8 mouse cellular contexts compared by ENCODE assay signal in the genomic region with DNA sequence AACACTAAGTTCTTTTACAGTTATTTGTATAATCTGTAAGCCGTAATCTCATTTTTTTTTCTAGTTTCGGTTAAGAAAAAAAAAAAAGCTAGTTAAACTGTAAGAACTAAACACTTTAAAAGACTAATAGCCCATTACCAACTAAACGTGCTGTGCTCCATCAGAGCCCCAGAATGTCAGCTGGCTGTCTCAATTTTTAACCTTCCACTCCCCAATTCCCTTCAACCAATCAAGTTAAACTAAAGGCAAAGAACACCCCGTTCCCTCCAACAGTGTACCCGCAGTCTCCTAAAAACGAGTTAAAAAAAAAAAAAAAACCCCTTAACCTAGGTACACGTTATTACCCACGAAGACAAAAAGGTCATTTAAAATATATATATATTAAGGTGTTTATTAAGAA.
DNase-seq lines count a peak whose midpoint lies in the region; ATAC-seq and TF ChIP-seq lines count a peak whose summit lies in the region.

No protein-coding gene starts in this region.

- H3K79me2 ChIP-seq in myocyte (ENCODE audit: control insufficient read depth, insufficient read depth), result peaks cover 33% of the 10 kb centered on the region

- H3K9me3 ChIP-seq in embryonic facial prominence, embryonic 12.5 days, result no peaks in the 10 kb centered on the region
- no peaks in the 10 kb centered on the region for H3K9me3 ChIP-seq in intestine, embryonic 14.5 days (ENCODE audit: control insufficient read depth, low read length)

- H3K4me1 ChIP-seq in embryonic facial prominence, embryonic 12.5 days, result peaks cover 12% of the 10 kb centered on the region; the same call in 1 of the 2 replicates
- peaks cover 23% of the 10 kb centered on the region for H3K4me1 ChIP-seq in intestine, embryonic 14.5 days (replicated peaks; ENCODE audit: control insufficient read depth, insufficient read depth, low read length)

- DNase-seq in layer of hippocampus, adult 2 months (ENCODE audit: low spot score in 2 of 2), result no peak
- DNase-seq in layer of hippocampus, adult 9-11 months, result no peak
- no peak for DNase-seq in intestine, embryonic 14.5 days (ENCODE audit: low spot score)
- DNase-seq in frontal cortex, postnatal 14 days (ENCODE audit: low spot score in 2 of 2), result no peak
- no peak for DNase-seq in urinary bladder, postnatal 14 days (ENCODE audit: low spot score)

- H3K4me2 ChIP-seq in embryonic facial prominence, embryonic 12.5 days (replicated peaks), result peak overlapping the region; percentile 52
- peak overlapping the region; percentile 61 for H3K4me2 ChIP-seq in intestine, embryonic 14.5 days (ENCODE audit: low read length)
- H3K4me2 ChIP-seq in myocyte (ENCODE audit: low read depth), result peak overlapping the region; percentile 75

- H3K4me3 ChIP-seq in layer of hippocampus, adult 2 months, result peak overlapping the region; percentile 87
- H3K4me3 ChIP-seq in embryonic facial prominence, embryonic 12.5 days, result peak overlapping the region; percentile 86
- peak overlapping the region; percentile 90 for H3K4me3 ChIP-seq in intestine, embryonic 14.5 days (ENCODE audit: low read depth, low read length)
- peak overlapping the region; percentile 69 for H3K4me3 ChIP-seq in myocyte

- peak overlapping the region; percentile 96 for H3K27ac ChIP-seq in layer of hippocampus, adult 2 months
- H3K27ac ChIP-seq in embryonic facial prominence, embryonic 12.5 days, result no peak overlapping the region
- H3K27ac ChIP-seq in intestine, embryonic 14.5 days (ENCODE audit: low read depth), result peak overlapping the region; percentile 100

- peak overlapping the region; percentile 100; the same call in 1 of the 2 replicates for H3K9ac ChIP-seq in embryonic facial prominence, embryonic 12.5 days
- peak overlapping the region; percentile 98 for H3K9ac ChIP-seq in intestine, embryonic 14.5 days (ENCODE audit: low read length)

- no peak for TF ChIP-seq CTCF in layer of hippocampus, adult 2 months (conservative IDR thresholded peaks at IDR 0.05)

- WGBS in embryonic facial prominence, embryonic 12.5 days, result 6% methylated on average over 8 of the region's 8 CpGs
- 7% methylated on average over 8 of the region's 8 CpGs for WGBS in intestine, embryonic 14.5 days

- H3K27me3 ChIP-seq in embryonic facial prominence, embryonic 12.5 days, result no peaks in the 10 kb centered on the region
- H3K27me3 ChIP-seq in intestine, embryonic 14.5 days (replicated peaks; ENCODE audit: control insufficient read depth, insufficient read depth, low read length), result no peaks in the 10 kb centered on the region
- no peaks in the 10 kb centered on the region for H3K27me3 ChIP-seq in myocyte (ENCODE audit: control insufficient read depth, insufficient read depth, insufficient read length)

- no peak for TF ChIP-seq POLR2A in myocyte (IDR thresholded peaks at IDR 0.05; ENCODE audit: insufficient read length, low read depth)

- no peaks in the 10 kb centered on the region for H3K36me3 ChIP-seq in embryonic facial prominence, embryonic 12.5 days
- H3K36me3 ChIP-seq in intestine, embryonic 14.5 days (ENCODE audit: control insufficient read depth, insufficient read depth, low read length), result no peaks in the 10 kb centered on the region
- no peaks in the 10 kb centered on the region for H3K36me3 ChIP-seq in myocyte (ENCODE audit: control insufficient read depth, insufficient read depth)

- no peak for ATAC-seq in embryonic facial prominence, embryonic 12.5 days (ENCODE audit: insufficient number of reproducible peaks, insufficient read depth, low FRiP score, low TSS enrichment)
- no peak for ATAC-seq in intestine, embryonic 14.5 days (replicated peaks; ENCODE audit: low FRiP score, low TSS enrichment, low read depth)
- ATAC-seq in granulocyte monocyte progenitor cell, adult 5-6 weeks (replicated peaks; ENCODE audit: poor library complexity, severe bottlenecking), result no peak

- no peak overlapping the region for H3ac ChIP-seq in myocyte (ENCODE audit: control insufficient read depth, insufficient read length)

TF ChIP-seq in myocyte, 11 proteins besides CTCF, POLR2A, EP300 and RAD21:
- TF ChIP-seq TCF12 (IDR thresholded peaks at IDR 0.05; ENCODE audit: insufficient read depth, poor library complexity, severe bottlenecking), result no peak
- no peak for TF ChIP-seq REST (IDR thresholded peaks at IDR 0.05; ENCODE audit: insufficient read depth, insufficient read length)
- TF ChIP-seq POLR2AphosphoS2 (IDR thresholded peaks at IDR 0.05; ENCODE audit: insufficient read length, low read depth), result no peak
- TF ChIP-seq SRF (IDR thresholded peaks at IDR 0.05; ENCODE audit: control insufficient read depth, insufficient read length, low read depth), result no peak
- TF ChIP-seq MYOD1 (IDR thresholded peaks at IDR 0.05; ENCODE audit: control insufficient read depth in 1 of 3, insufficient read length in 2 of 3, low read depth in 2 of 3), result no peak
- TF ChIP-seq MAX (IDR thresholded peaks at IDR 0.05; ENCODE audit: low read depth), result no peak
- TF ChIP-seq MYOG (IDR thresholded peaks at IDR 0.05; ENCODE audit: control insufficient read depth in 1 of 3, insufficient read depth in 1 of 3, insufficient read length in 2 of 3, low read depth in 2 of 3), result no peak
- no peak for TF ChIP-seq TCF3 (IDR thresholded peaks at IDR 0.05; ENCODE audit: insufficient read length, low read depth)
- TF ChIP-seq CEBPB (IDR thresholded peaks at IDR 0.05; ENCODE audit: insufficient read depth, poor library complexity, severe bottlenecking), result no peak
- no peak for TF ChIP-seq E2F4 (IDR thresholded peaks at IDR 0.05; ENCODE audit: insufficient read depth)
- TF ChIP-seq USF1 (IDR thresholded peaks at IDR 0.05; ENCODE audit: low read depth), result no peak
